Mouse (Mus musculus): ENCODE results near the gene Chmp2b. TPM values are rescaled to one million over a fixed set of nuclear protein-coding genes. Genes with fewer than 3 reads are reported as not detected.

The Chmp2b gene
- polyA plus RNA-seq, 1 experiment from 2014 or later = 57.2 TPM

DNA sequence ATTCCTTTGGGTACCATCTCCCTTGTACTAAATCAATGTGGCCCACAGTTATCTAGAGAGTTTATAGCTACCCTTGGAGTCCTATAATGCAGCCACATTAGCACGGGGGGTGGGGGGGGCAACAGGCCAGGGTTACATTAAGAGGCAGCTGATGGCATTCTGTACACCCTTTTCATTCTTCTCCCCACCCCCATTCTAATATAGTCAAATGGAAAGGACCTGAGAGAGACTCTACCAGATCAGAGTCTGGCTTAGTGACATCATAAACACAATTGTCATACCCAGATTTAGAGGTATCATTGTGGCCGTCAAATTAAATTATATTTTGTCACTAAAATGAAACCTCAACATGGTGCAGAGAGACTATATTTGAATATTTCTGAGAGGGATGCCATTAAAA lies 36.5 kb downstream of the Chmp2b start:
- no peaks in the 10 kb centered on the region for H3K9me3 ChIP-seq
- no peak for ATAC-seq (ENCODE audit: extremely low read depth, insufficient number of reproducible peaks, low FRiP score, low TSS enrichment)

GRCm38 (mm10) chr16:65520211-65520610 lies 42.3 kb downstream of the Chmp2b start, which contains the start of gene Pou1f1:
TSS of gene Pou1f1 (plus strand) at chr16:65520511.
- 76% methylated on average over 6 of the region's 6 CpGs for WGBS
- no peak for ATAC-seq (ENCODE audit: extremely low read depth, insufficient number of reproducible peaks, low FRiP score, low TSS enrichment)

More for the DNA sequence above, 36.5 kb downstream of the Chmp2b start:
- no peaks in the 10 kb centered on the region for H3K4me1 ChIP-seq
- H3K4me3 ChIP-seq = no peak overlapping the region
- 82% methylated on average over 2 of the region's 2 CpGs for WGBS
- H3K27me3 ChIP-seq (replicated peaks) = no peaks in the 10 kb centered on the region
- H3K27ac ChIP-seq (replicated peaks) = no peak overlapping the region
- H3K9ac ChIP-seq = no peak overlapping the region
- H3K36me3 ChIP-seq = no peaks in the 10 kb centered on the region
- H3K4me2 ChIP-seq = no peak overlapping the region

GRCm38 (mm10) chr16:65514223-65514622 lies 48.3 kb downstream of the Chmp2b start:
- Histone ChIP-seq H3K36me3 (no peaks in the 10 kb centered on the region), H3K4me3 (no peak overlapping the region), H3K9ac (no peak overlapping the region), H3K27me3 (replicated peaks) (no peaks in the 10 kb centered on the region), H3K9me3 (no peaks in the 10 kb centered on the region), H3K4me1 (no peaks in the 10 kb centered on the region), H3K27ac (replicated peaks) (no peak overlapping the region), H3K4me2 (no peak overlapping the region)
- no peak for ATAC-seq (ENCODE audit: extremely low read depth, insufficient number of reproducible peaks, low FRiP score, low TSS enrichment)
- 60% methylated on average over 7 of the region's 7 CpGs for WGBS

More at GRCm38 (mm10) chr16:65520211-65520610, 42.3 kb downstream of the Chmp2b start, which contains the start of gene Pou1f1:
- Histone ChIP-seq H3K27ac (replicated peaks) (no peak within 1 kb of the TSS), H3K4me2 (no peak within 1 kb of the TSS), H3K9ac (no peak within 1 kb of the TSS), H3K36me3 (no peaks in the 10 kb centered on the region), H3K9me3 (no peaks in the 10 kb centered on the region), H3K4me1 (no peaks in the 10 kb centered on the region), H3K27me3 (replicated peaks) (no peaks in the 10 kb centered on the region), H3K4me3 (no peak within 1 kb of the TSS)

GRCm38 (mm10) chr16:65497049-65497448 lies 65.5 kb downstream of the Chmp2b start:
- no peaks in the 10 kb centered on the region for H3K36me3 ChIP-seq
- H3K27me3 ChIP-seq (replicated peaks) = no peaks in the 10 kb centered on the region
- ATAC-seq (ENCODE audit: extremely low read depth, insufficient number of reproducible peaks, low FRiP score, low TSS enrichment) = no peak
- no peak overlapping the region for H3K27ac ChIP-seq (replicated peaks)
- no peaks in the 10 kb centered on the region for H3K4me1 ChIP-seq
- H3K9me3 ChIP-seq = no peaks in the 10 kb centered on the region
- WGBS = 39% methylated on average over 2 of the region's 2 CpGs
- no peak overlapping the region for H3K4me2 ChIP-seq
- H3K9ac ChIP-seq = no peak overlapping the region
- no peak overlapping the region for H3K4me3 ChIP-seq

DNA sequence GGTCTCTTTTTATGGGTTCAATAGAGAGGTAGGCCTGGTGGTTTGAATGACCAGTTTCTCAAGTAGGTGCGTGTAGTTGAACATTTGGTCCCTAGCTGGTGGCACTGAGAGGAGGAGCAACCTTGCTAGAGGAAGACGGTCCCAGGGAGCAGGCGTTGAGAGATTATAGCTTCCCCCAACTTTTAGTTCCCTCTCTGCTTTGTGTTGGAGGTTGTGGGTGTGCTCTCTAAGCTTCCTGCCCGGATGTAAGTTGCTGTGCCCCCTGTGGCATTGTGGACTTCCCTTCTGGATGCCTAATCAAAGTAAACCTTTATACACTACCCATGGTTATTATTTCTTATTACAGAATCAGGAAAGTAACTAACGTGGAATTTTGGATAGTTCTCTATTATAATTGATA lies 66.5 kb downstream of the Chmp2b start:
- Histone ChIP-seq H3K27me3 (replicated peaks) (no peaks in the 10 kb centered on the region), H3K4me2 (no peak overlapping the region), H3K4me3 (no peak overlapping the region), H3K9me3 (no peaks in the 10 kb centered on the region), H3K9ac (no peak overlapping the region), H3K4me1 (no peaks in the 10 kb centered on the region), H3K36me3 (no peaks in the 10 kb centered on the region), H3K27ac (replicated peaks) (no peak overlapping the region)
- 64% methylated on average over 5 of the region's 5 CpGs for WGBS
- ATAC-seq (ENCODE audit: extremely low read depth, insufficient number of reproducible peaks, low FRiP score, low TSS enrichment) = no peak

Other genes with a start within 250 kb of the Chmp2b start
- gene Pou1f1, start 42.2 kb downstream of the Chmp2b start, polyA plus RNA-seq (2015; fragmentation: Nextera tagmentation; extraction: Ambion mirVana) = not detected in 2 replicates